In genomic region chr1:153104804-153105203, GRCm38 (mm10) we compare ENCODE assay signal across 17 mouse cellular contexts.
DNase-seq lines count a peak whose midpoint lies in the region; ATAC-seq and TF ChIP-seq lines count a peak whose summit lies in the region.
"Had no signal": no experiment of that assay in that cellular context is flagged by ENCODE, and none has a peak within 500 bp of the region (broad histone marks: within the 10 kb centered on the region; RNA-seq: fewer than 3 reads in every experiment).

No protein-coding gene starts in this region.

- ATAC-seq in liver, postnatal 0 days, result no peak
- peak; percentile 64; the same call in 1 of the 2 replicates for ATAC-seq in liver, embryonic 11.5 days (replicated peaks; ENCODE audit: low FRiP score)
- peak; percentile 35 for ATAC-seq in liver, embryonic 16.5 days (ENCODE audit: low read depth)
- ATAC-seq: forebrain, embryonic 15.5 days; hindbrain, postnatal 0 days had no signal

- peaks cover 4% of the 10 kb centered on the region; the same call in 1 of the 2 replicates for H3K4me1 ChIP-seq in liver, postnatal 0 days (ENCODE audit: insufficient read depth)
- no peaks in the 10 kb centered on the region; the same call in 1 of the 2 replicates for H3K4me1 ChIP-seq in liver, embryonic 11.5 days (replicated peaks; ENCODE audit: control insufficient read depth, insufficient read depth, low read length)
- no peaks in the 10 kb centered on the region for H3K4me1 ChIP-seq in liver, embryonic 16.5 days (ENCODE audit: control insufficient read depth, low read depth, low read length)
- H3K4me1 ChIP-seq: forebrain, embryonic 15.5 days had no signal

- 51% methylated on average over 12 of the region's 12 CpGs for WGBS in liver, postnatal 0 days (ENCODE audit: insufficient replicate concordance)
- WGBS in liver, embryonic 11.5 days, result 54% methylated on average over 12 of the region's 12 CpGs
- 36% methylated on average over 12 of the region's 12 CpGs for WGBS in liver, embryonic 16.5 days (ENCODE audit: insufficient replicate concordance)

- H3K9me3 ChIP-seq in liver, postnatal 0 days (ENCODE audit: low read length), result no peaks in the 10 kb centered on the region
- no peaks in the 10 kb centered on the region for H3K9me3 ChIP-seq in liver, embryonic 11.5 days (ENCODE audit: control insufficient read depth, low read length)
- no peaks in the 10 kb centered on the region for H3K9me3 ChIP-seq in liver, embryonic 16.5 days (replicated peaks; ENCODE audit: control insufficient read depth, low read length)
- H3K9me3 ChIP-seq: embryonic facial prominence, embryonic 12.5 days; forebrain, embryonic 15.5 days; hindbrain, embryonic 13.5 days had no signal

- no peaks in the 10 kb centered on the region for H3K27me3 ChIP-seq in liver, postnatal 0 days (ENCODE audit: insufficient read depth, low read length)
- H3K27me3 ChIP-seq in liver, embryonic 11.5 days (replicated peaks; ENCODE audit: control insufficient read depth, insufficient read depth, low read length), result no peaks in the 10 kb centered on the region
- H3K27me3 ChIP-seq in liver, embryonic 16.5 days (ENCODE audit: control insufficient read depth, insufficient read depth, low read depth, low read length), result no peaks in the 10 kb centered on the region
- H3K27me3 ChIP-seq: CH12.LX; embryonic facial prominence, embryonic 12.5 days; forebrain, embryonic 15.5 days; hindbrain, embryonic 13.5 days had no signal

- TF ChIP-seq EP300 in liver, postnatal 0 days (IDR thresholded peaks at IDR 0.05; ENCODE audit: low read depth), result no peak

- H3K36me3 ChIP-seq in liver, postnatal 0 days (replicated peaks; ENCODE audit: insufficient read depth, low read length), result no peaks in the 10 kb centered on the region
- H3K36me3 ChIP-seq in liver, embryonic 11.5 days (ENCODE audit: control insufficient read depth, insufficient read depth, low read length), result no peaks in the 10 kb centered on the region
- H3K36me3 ChIP-seq in liver, embryonic 16.5 days (ENCODE audit: control insufficient read depth, insufficient read depth), result no peaks in the 10 kb centered on the region
- H3K36me3 ChIP-seq: embryonic facial prominence, embryonic 12.5 days; forebrain, embryonic 15.5 days had no signal

- no peak overlapping the region for H3K4me3 ChIP-seq in liver, postnatal 0 days (ENCODE audit: low read depth, low read length)
- no peak overlapping the region for H3K4me3 ChIP-seq in liver, embryonic 11.5 days (ENCODE audit: low read depth, low read length)
- H3K4me3 ChIP-seq in liver, embryonic 16.5 days (ENCODE audit: low read depth, low read length), result no peak overlapping the region
- H3K4me3 ChIP-seq: embryonic facial prominence, embryonic 12.5 days; forebrain, embryonic 15.5 days; hindbrain, embryonic 13.5 days had no signal

- TF ChIP-seq CTCF in liver, postnatal 0 days (IDR thresholded peaks at IDR 0.05; ENCODE audit: low read depth), result no peak

- H3K4me2 ChIP-seq in liver, postnatal 0 days (ENCODE audit: low read depth, low read length), result no peak overlapping the region
- H3K4me2 ChIP-seq in liver, embryonic 11.5 days, result no peak overlapping the region
- no peak overlapping the region for H3K4me2 ChIP-seq in liver, embryonic 16.5 days (ENCODE audit: low read depth, low read length)
- H3K4me2 ChIP-seq: embryonic facial prominence, embryonic 12.5 days; forebrain, embryonic 15.5 days; hindbrain, embryonic 13.5 days had no signal

- DNase-seq in liver, result peak; percentile 34
- DNase-seq in liver, postnatal 0 days, result no peak
- DNase-seq in liver, embryonic 11.5 days (ENCODE audit: low spot score), result no peak
- no peak for DNase-seq in layer of hippocampus, adult 9-11 months
- no peak for DNase-seq in frontal cortex, adult 2 months (ENCODE audit: extremely low spot score in 1 of 2, low spot score in 1 of 2)
- DNase-seq: adrenal gland, postnatal 10 days; cerebellum, adult 11-12 months; cerebellum, adult 9-10 months; cerebellum, postnatal 25 days; gastrocnemius, postnatal 25 days; heart, postnatal 10 days had no signal

- no peak overlapping the region for H3K9ac ChIP-seq in liver, postnatal 0 days (replicated peaks)
- H3K9ac ChIP-seq in liver, embryonic 11.5 days (ENCODE audit: low read depth, low read length), result no peak overlapping the region
- no peak overlapping the region for H3K9ac ChIP-seq in liver, embryonic 16.5 days (ENCODE audit: low read depth, low read length)
- H3K9ac ChIP-seq: embryonic facial prominence, embryonic 12.5 days; forebrain, embryonic 15.5 days; hindbrain, embryonic 13.5 days had no signal

- H3K27ac ChIP-seq in liver, postnatal 0 days (ENCODE audit: low read depth), result no peak overlapping the region
- 0 out of 2 replicates have a peak overlapping the region, but pooled peaks have one; percentile 32 for H3K27ac ChIP-seq in liver, embryonic 11.5 days (ENCODE audit: low read depth, low read length)
- no peak overlapping the region for H3K27ac ChIP-seq in liver, embryonic 16.5 days (ENCODE audit: low read length)
- H3K27ac ChIP-seq: embryonic facial prominence, embryonic 12.5 days; forebrain, embryonic 15.5 days; hindbrain, embryonic 13.5 days; hindbrain, postnatal 0 days had no signal
